Mouse (Mus musculus) intestine, postnatal 0 days (tissue): Measurements from ENCODE around the gene Gm2007. TPM values are rescaled to one million over a fixed set of nuclear protein-coding genes. Genes with fewer than 3 reads are reported as not detected.
"Not testable (repeated sequence)": the region's sequence is repeated elsewhere in the genome, so short reads cannot be mapped to it uniquely, and the experiment has no call there.

Source experiments
- ATAC-seq: fragments of 200-750 bp; cut with Nextera tagmentation; 2 replicates; pipeline ENCODE4 v1.8.0; 2017; ENCODE audit warnings: mild to moderate bottlenecking, moderate TSS enrichment, moderate library complexity
- H3K27ac ChIP-seq: fragments of 300-500 bp; sonication (generic); 2 replicates; pipeline ENCODE4 v1.5.1; 2014; ENCODE audit warnings: mild to moderate bottlenecking, low read depth, low read length, moderate library complexity
- H3K27me3 ChIP-seq: fragments of 300-500 bp; sonication (generic); replicated peaks from 2 replicates; pipeline ENCODE4 v1.6.1; 2014; ENCODE audit warnings: low read length, mixed read lengths; ENCODE audit not compliant: control insufficient read depth, insufficient read depth
- H3K36me3 ChIP-seq: fragments of 300-500 bp; sonication (generic); 2 replicates; pipeline ENCODE4 v1.6.1; 2014; ENCODE audit warnings: mild to moderate bottlenecking, moderate library complexity; ENCODE audit not compliant: control insufficient read depth, insufficient read depth
- H3K4me1 ChIP-seq: fragments of 300-500 bp; sonication (generic); replicated peaks from 2 replicates; pipeline ENCODE4 v1.6.1; 2014; ENCODE audit warnings: antibody characterized with exemption, low read length, mixed read lengths; ENCODE audit not compliant: control insufficient read depth, insufficient read depth
- H3K4me2 ChIP-seq: fragments of 300-500 bp; sonication (generic); replicated peaks from 2 replicates; pipeline ENCODE4 v1.6.1; 2014; ENCODE audit warnings: low read depth, mild to moderate bottlenecking, moderate library complexity
- H3K4me3 ChIP-seq: fragments of 300-500 bp; sonication (generic); 2 replicates; pipeline ENCODE4 v1.5.1; 2014; ENCODE audit warnings: low read depth, low read length
- H3K9ac ChIP-seq: fragments of 300-500 bp; sonication (generic); 2 replicates; pipeline ENCODE4 v1.6.1; 2014; ENCODE audit warnings: mild to moderate bottlenecking, low read depth, low read length
- H3K9me3 ChIP-seq: fragments of 300-500 bp; sonication (generic); 2 replicates; pipeline ENCODE4 v1.6.1; 2016; ENCODE audit warnings: mixed run types; ENCODE audit not compliant: control insufficient read depth
- WGBS: fragments of 180-500 bp; shearing (Covaris S2); extraction: QIAGEN DNeasy Blood & Tissue Kit; methylation state at CpG from one replicate; pipeline ENCODE4 v1.1.7; 2014; 5-methylcytosine and 5-hydroxymethylcytosine counted together
- polyA plus RNA-seq: library from polyadenylated mRNA; unstranded; fragments of >200 nt; fragmentation: Nextera tagmentation; extraction: Ambion mirVana; gene quantifications from 2 replicates; pipeline ENCODE4 v1.2.1, GENCODE M21; 2015

Gene Gm2007
- 1.6 TPM in 1 of 2 replicates, not detected in the other for polyA plus RNA-seq

GRCm38 (mm10) chr2:175741237-175741636 lies at the start of gene Gm2007:
Gene Gm2007, plus strand, starts transcription at chr2:175741537.
- H3K4me1 ChIP-seq, ATAC-seq, H3K27ac ChIP-seq, H3K9me3 ChIP-seq, H3K9ac ChIP-seq, H3K27me3 ChIP-seq, H3K4me3 ChIP-seq, H3K36me3 ChIP-seq, H3K4me2 ChIP-seq: not testable (repeated sequence)
- WGBS = no CpG with 5 or more reads among the region's 2 CpGs

GRCm38 (mm10) chr2:175703546-175703945 lies 37.8 kb upstream of the Gm2007 start, which contains the start of gene Zfp969:
Gene Zfp969, minus strand, starts transcription at chr2:175703646.
- H3K9ac ChIP-seq, H3K4me1 ChIP-seq, H3K36me3 ChIP-seq, H3K27ac ChIP-seq, H3K9me3 ChIP-seq, H3K4me2 ChIP-seq, ATAC-seq, H3K27me3 ChIP-seq, H3K4me3 ChIP-seq: not testable (repeated sequence)
- no CpG with 5 or more reads among the region's 9 CpGs for WGBS

DNA sequence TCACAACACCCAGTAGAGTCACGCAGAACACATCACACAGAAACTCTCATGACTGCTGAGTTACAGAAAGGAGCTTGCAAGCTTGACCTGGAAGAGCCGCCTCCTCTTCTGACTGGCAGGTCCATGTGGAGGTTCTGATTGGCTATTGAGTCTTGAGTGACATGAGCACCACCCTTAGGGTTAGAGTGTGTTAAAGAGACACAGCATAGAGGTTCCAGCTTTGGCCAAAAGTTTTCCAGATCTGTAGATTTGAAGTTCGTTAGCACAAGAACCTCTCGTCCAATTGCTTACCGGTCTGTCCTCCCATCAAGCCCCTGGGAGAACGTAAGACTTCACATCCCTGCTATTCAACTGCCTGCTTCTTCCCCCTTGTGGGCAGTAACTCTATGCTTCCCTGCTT lies 59.7 kb downstream of the Gm2007 start, which contains the start of gene Gm14288:
TSS of gene Gm14288 (minus strand) at position 101 of the 400 bp plus-strand sequence.
- not testable (repeated sequence) for H3K4me2 ChIP-seq, H3K9ac ChIP-seq, H3K9me3 ChIP-seq, ATAC-seq, H3K27ac ChIP-seq, H3K4me3 ChIP-seq, H3K4me1 ChIP-seq, H3K36me3 ChIP-seq, H3K27me3 ChIP-seq
- no CpG with 5 or more reads among the region's 6 CpGs for WGBS

Other genes with a start within 250 kb of the Gm2007 start
- gene Gm11007, start 97.6 kb upstream of the Gm2007 start, polyA plus RNA-seq = 1.6 TPM in 1 of 2 replicates, not detected in the other
- 22.9 and 23.3 TPM in 2 replicates for gene Zfp969, start 37.9 kb upstream of the Gm2007 start, polyA plus RNA-seq
- 1.1 TPM in 2 replicates for gene Gm14288, start 59.6 kb downstream of the Gm2007 start, polyA plus RNA-seq
- gene Gm6710, start 127.7 kb downstream of the Gm2007 start, polyA plus RNA-seq = 7.9 and 9.3 TPM in 2 replicates
- 0.42 and 0.68 TPM in 2 replicates for gene Zfp966, start 189.6 kb downstream of the Gm2007 start, polyA plus RNA-seq
- gene Gm2026, start 223.8 kb downstream of the Gm2007 start, polyA plus RNA-seq = 7.0 and 9.2 TPM in 2 replicates